Mouse (Mus musculus) kidney, adult 2 months (tissue): Measurements from ENCODE around the gene Angptl2. TPM values are rescaled to one million over a fixed set of nuclear protein-coding genes. Genes with fewer than 3 reads are reported as not detected.

ENCODE experiments used
- DNase-seq: peaks from one replicate; pipeline ENCODE4 v3.0.0; 2021
- H3K27ac ChIP-seq: fragments of 200-500 bp; 2 replicates; pipeline ENCODE4 v1.5.1; 2012; ENCODE audit warnings: low read depth, low read length, control low read depth, inconsistent platforms; ENCODE audit not compliant: insufficient read depth
- H3K27me3 ChIP-seq: fragments of 200-500 bp; replicated peaks from 2 replicates; pipeline ENCODE4 v1.6.1; 2012; ENCODE audit warnings: mild to moderate bottlenecking, moderate library complexity, low read length, inconsistent platforms; ENCODE audit not compliant: control insufficient read depth, insufficient read depth
- H3K36me3 ChIP-seq: fragments of 200-500 bp; 2 replicates; pipeline ENCODE4 v1.6.1; 2012; ENCODE audit warnings: mild to moderate bottlenecking, moderate library complexity, low read length, inconsistent platforms; ENCODE audit not compliant: control insufficient read depth, insufficient read depth
- H3K4me1 ChIP-seq: fragments of 200-500 bp; 2 replicates; pipeline ENCODE4 v1.6.1; 2011; ENCODE audit warnings: low read length; ENCODE audit not compliant: control insufficient read depth, insufficient read depth
- H3K4me3 ChIP-seq: fragments of 200-500 bp; 2 replicates; pipeline ENCODE4 v1.5.1; 2011; ENCODE audit warnings: mild to moderate bottlenecking, low read depth, low read length, control low read depth; ENCODE audit not compliant: insufficient read depth
- CTCF ChIP-seq: fragments of 200-500 bp; conservative IDR thresholded peaks from 2 replicates; pipeline ENCODE4 v1.5.1; 2011; ENCODE audit warnings: low read depth, mild to moderate bottlenecking, control low read depth, low read length, moderate library complexity, mixed read lengths; ENCODE audit not compliant: insufficient read depth, insufficient read length
- POLR2A ChIP-seq: fragments of 200-500 bp; IDR thresholded peaks from one replicate; pipeline ENCODE4 v1.6.1; 2011; ENCODE audit warnings: low read depth, low read length, control low read depth
- WGBS: fragments of 180-500 bp; shearing (Covaris S2); methylation state at CpG from one replicate; pipeline ENCODE4 v1.1.7; 2018; 5-methylcytosine and 5-hydroxymethylcytosine counted together
- polyA plus RNA-seq: library from polyadenylated mRNA; depleted of rRNA; stranded (reverse); fragments of >200 nt; gene quantifications from 2 replicates; pipeline ENCODE4 v1.2.3, GENCODE M21; 2012

The Angptl2 gene
- polyA plus RNA-seq, 1 experiment = 93.0 TPM

GRCm38 (mm10) chr2:33246841-33247240, 31.0 kb downstream of the Angptl2 start:
- H3K27me3 ChIP-seq = no peaks in the 10 kb centered on the region
- DNase-seq = no peak
- H3K36me3 ChIP-seq = no peaks in the 10 kb centered on the region
- no peaks in the 10 kb centered on the region for H3K4me1 ChIP-seq
- no peak for TF ChIP-seq POLR2A
- no peak for TF ChIP-seq CTCF
- H3K27ac ChIP-seq = no peak overlapping the region
- WGBS = 79% methylated on average over 5 of the region's 5 CpGs
- H3K4me3 ChIP-seq = no peak overlapping the region

- Histone ChIP-seq H3K27ac (no peak overlapping the region), H3K27me3 (no peaks in the 10 kb centered on the region), H3K4me1 (no peaks in the 10 kb centered on the region), H3K4me3 (no peak overlapping the region), H3K36me3 (no peaks in the 10 kb centered on the region)
- no peak for DNase-seq
- TF ChIP-seq POLR2A (no peak), CTCF (no peak)
- 93% methylated on average over 7 of the region's 7 CpGs for WGBS
Measured at GRCm38 (mm10) chr2:33248549-33248948, 32.7 kb downstream of the Angptl2 start.

GRCm38 (mm10) chr2:33249922-33250633, 34.2 kb downstream of the Angptl2 start:
- DNase-seq = no peak
- 74% methylated on average over 3 of the region's 3 CpGs for WGBS
- TF ChIP-seq CTCF (no peak), POLR2A (no peak)
- Histone ChIP-seq H3K36me3 (no peaks in the 10 kb centered on the region), H3K27me3 (no peaks in the 10 kb centered on the region), H3K27ac (no peak overlapping the region), H3K4me3 (no peak overlapping the region), H3K4me1 (0 out of 2 replicates have a peak, but pooled peaks cover 6% of the 10 kb centered on the region)

- TF ChIP-seq CTCF (no peak), POLR2A (no peak)
- Histone ChIP-seq H3K4me1 (0 out of 2 replicates have a peak, but pooled peaks cover 6% of the 10 kb centered on the region), H3K27ac (no peak overlapping the region), H3K27me3 (no peaks in the 10 kb centered on the region), H3K4me3 (no peak overlapping the region), H3K36me3 (no peaks in the 10 kb centered on the region)
- WGBS = 95% methylated on average over 6 of the region's 6 CpGs
- DNase-seq = no peak
Measured at GRCm38 (mm10) chr2:33252751-33253150, 36.9 kb downstream of the Angptl2 start.

GRCm38 (mm10) chr2:33253572-33254190, 37.8 kb downstream of the Angptl2 start:
- 0 out of 2 replicates have a peak, but pooled peaks cover 6% of the 10 kb centered on the region for H3K4me1 ChIP-seq
- no peak overlapping the region for H3K27ac ChIP-seq
- no peaks in the 10 kb centered on the region for H3K36me3 ChIP-seq
- no peaks in the 10 kb centered on the region for H3K27me3 ChIP-seq
- H3K4me3 ChIP-seq = no peak overlapping the region
- no peak for TF ChIP-seq POLR2A
- TF ChIP-seq CTCF = no peak
- 46% methylated on average over 4 of the region's 4 CpGs for WGBS
- peak; percentile 59 for DNase-seq

- peak; percentile 27 for DNase-seq
- Histone ChIP-seq H3K27ac (no peak overlapping the region), H3K36me3 (no peaks in the 10 kb centered on the region), H3K4me3 (no peak overlapping the region), H3K27me3 (no peaks in the 10 kb centered on the region), H3K4me1 (0 out of 2 replicates have a peak, but pooled peaks cover 6% of the 10 kb centered on the region)
- TF ChIP-seq POLR2A (no peak), CTCF (no peak)
- 73% methylated on average over 9 of the region's 9 CpGs for WGBS
Measured at GRCm38 (mm10) chr2:33254318-33254985, 38.6 kb downstream of the Angptl2 start.
